Mouse (Mus musculus) stomach, embryonic 14.5 days (tissue): ENCODE results near the gene Rin3. TPM values are rescaled to one million over a fixed set of nuclear protein-coding genes. Genes with fewer than 3 reads are reported as not detected.

ENCODE experiments used
- ATAC-seq: fragments of 200-750 bp; cut with Nextera tagmentation; 2 replicates; pipeline ENCODE4 v1.8.0; 2017; ENCODE audit warnings: low read depth, moderate TSS enrichment; ENCODE audit not compliant: insufficient number of reproducible peaks, insufficient read depth, low FRiP score
- H3K27ac ChIP-seq: fragments of 300-500 bp; sonication (generic); 2 replicates; pipeline ENCODE4 v1.5.1; 2014; ENCODE audit warnings: mild to moderate bottlenecking, low read length, moderate library complexity, mixed read lengths
- H3K27me3 ChIP-seq: fragments of 300-500 bp; sonication (generic); 2 replicates; pipeline ENCODE4 v1.6.1; 2014; ENCODE audit warnings: low read length, control low read depth, mixed read lengths; ENCODE audit not compliant: control insufficient read depth, insufficient read depth
- H3K36me3 ChIP-seq: fragments of 300-500 bp; sonication (generic); 2 replicates; pipeline ENCODE4 v1.6.1; 2014; ENCODE audit warnings: mild to moderate bottlenecking, control low read depth, low read length, moderate library complexity, mixed read lengths; ENCODE audit not compliant: control insufficient read depth, insufficient read depth
- H3K4me1 ChIP-seq: fragments of 300-500 bp; sonication (generic); 2 replicates; pipeline ENCODE4 v1.6.1; 2014; ENCODE audit warnings: low read length, control low read depth, mixed read lengths; ENCODE audit not compliant: control insufficient read depth, insufficient read depth
- H3K4me2 ChIP-seq: fragments of 300-500 bp; sonication (generic); replicated peaks from 2 replicates; pipeline ENCODE4 v1.6.1; 2014; ENCODE audit warnings: low read depth, low read length, control low read depth
- H3K4me3 ChIP-seq: fragments of 300-500 bp; sonication (generic); 2 replicates; pipeline ENCODE4 v1.5.1; 2014; ENCODE audit warnings: low read depth, low read length, control low read depth
- H3K9ac ChIP-seq: fragments of 300-500 bp; sonication (generic); replicated peaks from 2 replicates; pipeline ENCODE4 v1.6.1; 2014; ENCODE audit warnings: low read depth, mild to moderate bottlenecking, control low read depth, low read length, moderate library complexity, mixed read lengths
- H3K9me3 ChIP-seq: fragments of 300-500 bp; sonication (generic); 2 replicates; pipeline ENCODE4 v1.6.1; 2016; ENCODE audit warnings: low read depth, low read length, control low read depth; ENCODE audit not compliant: control insufficient read depth
- WGBS: fragments of 180-500 bp; shearing (Covaris S2); extraction: QIAGEN DNeasy Blood & Tissue Kit; methylation state at CpG from one replicate; pipeline ENCODE4 v1.1.7; 2014; 5-methylcytosine and 5-hydroxymethylcytosine counted together
- polyA plus RNA-seq: library from polyadenylated mRNA; unstranded; fragments of >200 nt; fragmentation: Nextera tagmentation; extraction: Ambion mirVana; gene quantifications from 2 replicates; pipeline ENCODE4 v1.2.1, GENCODE M21; 2014

Gene Rin3
- polyA plus RNA-seq, 1 experiment from 2014 or later, result 12.1 TPM

- Histone ChIP-seq H3K4me2 (no peak overlapping the region), H3K4me3 (no peak overlapping the region), H3K27ac (no peak overlapping the region), H3K36me3 (no peaks in the 10 kb centered on the region), H3K9me3 (no peaks in the 10 kb centered on the region), H3K27me3 (no peaks in the 10 kb centered on the region), H3K4me1 (no peaks in the 10 kb centered on the region), H3K9ac (no peak overlapping the region)
- ATAC-seq, result no peak
- 93% methylated on average over 2 of the region's 2 CpGs for WGBS
Observed at GRCm38 (mm10) chr12:102333101-102333500, 50.3 kb downstream of the Rin3 start.

- Histone ChIP-seq H3K4me2 (no peak overlapping the region), H3K27me3 (no peaks in the 10 kb centered on the region), H3K9me3 (no peaks in the 10 kb centered on the region), H3K36me3 (no peaks in the 10 kb centered on the region), H3K27ac (no peak overlapping the region), H3K4me1 (no peaks in the 10 kb centered on the region), H3K4me3 (no peak overlapping the region), H3K9ac (no peak overlapping the region)
- ATAC-seq, result no peak
- 71% methylated on average over 2 of the region's 2 CpGs for WGBS
Observed at GRCm38 (mm10) chr12:102339085-102339484, 56.2 kb downstream of the Rin3 start.

DNA sequence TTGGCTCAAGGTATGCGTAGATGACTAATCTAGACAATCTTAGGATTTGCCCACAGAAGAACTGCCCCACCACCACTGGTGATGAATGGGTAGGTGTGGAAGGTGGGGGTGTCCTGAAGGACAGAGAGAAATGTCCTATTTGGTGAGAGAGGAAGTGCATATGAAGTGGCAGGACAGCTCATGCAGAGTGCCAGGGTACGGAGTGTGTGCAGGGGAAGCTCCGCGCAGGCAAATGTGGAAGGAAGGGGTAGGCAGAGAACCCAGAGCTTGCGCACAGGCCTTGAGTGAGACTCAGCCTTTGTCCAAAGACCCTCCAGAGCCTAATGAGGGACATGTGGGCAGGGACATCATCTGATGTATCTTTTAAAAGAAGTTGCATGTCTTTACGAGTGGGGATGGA is 57.6 kb downstream of the Rin3 start:
- Histone ChIP-seq H3K9ac (no peak overlapping the region), H3K4me2 (no peak overlapping the region), H3K27ac (no peak overlapping the region), H3K9me3 (no peaks in the 10 kb centered on the region), H3K36me3 (no peaks in the 10 kb centered on the region), H3K4me3 (no peak overlapping the region), H3K4me1 (no peaks in the 10 kb centered on the region), H3K27me3 (no peaks in the 10 kb centered on the region)
- 94% methylated on average over 6 of the region's 6 CpGs for WGBS
- ATAC-seq, result no peak

DNA sequence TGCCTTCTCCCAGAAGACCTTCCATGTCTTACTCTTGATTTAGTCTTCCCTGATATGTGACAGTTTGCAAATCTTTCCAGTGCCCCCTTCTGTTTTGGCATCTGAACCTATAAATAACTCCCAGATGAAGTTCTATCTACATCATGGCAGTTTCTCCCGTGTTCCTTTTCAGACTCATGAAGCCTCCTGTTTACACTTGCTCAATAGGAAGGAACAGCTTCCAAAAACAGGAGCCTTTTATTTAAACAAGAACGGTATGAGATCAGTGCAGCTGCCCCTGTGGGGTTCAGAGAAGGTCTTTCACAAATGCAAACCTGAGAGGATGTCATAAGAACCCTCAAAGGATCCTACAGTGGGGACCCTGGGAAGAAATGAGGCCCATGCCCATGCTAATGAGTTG is 59.3 kb downstream of the Rin3 start:
- Histone ChIP-seq H3K4me1 (no peaks in the 10 kb centered on the region), H3K27me3 (no peaks in the 10 kb centered on the region), H3K27ac (no peak overlapping the region), H3K4me3 (no peak overlapping the region), H3K36me3 (no peaks in the 10 kb centered on the region), H3K9me3 (no peaks in the 10 kb centered on the region), H3K9ac (no peak overlapping the region), H3K4me2 (no peak overlapping the region)
- WGBS, result 22% methylated on average over 2 of the region's 2 CpGs
- no peak for ATAC-seq

DNA sequence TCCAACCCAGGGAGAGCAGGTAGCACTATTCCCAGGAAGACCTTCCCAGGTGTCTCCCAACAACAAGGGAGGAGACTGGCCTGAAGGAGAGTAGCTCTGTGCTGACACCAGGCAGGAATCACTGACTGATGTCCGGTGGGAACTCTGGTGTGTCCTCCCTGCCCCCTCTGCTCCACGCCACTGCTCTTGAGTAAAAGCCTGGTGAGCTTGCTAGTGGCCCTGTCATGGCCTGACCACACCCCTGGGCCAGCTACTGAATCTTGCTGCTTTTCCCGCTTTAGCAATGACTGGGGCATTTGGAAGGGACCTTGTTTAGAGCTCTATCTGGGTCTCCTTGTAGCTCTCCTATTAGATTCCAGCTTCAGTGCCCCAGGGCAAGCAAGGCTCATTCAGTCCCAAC is 59.8 kb downstream of the Rin3 start:
- no peak overlapping the region for H3K9ac ChIP-seq
- H3K9me3 ChIP-seq, result no peaks in the 10 kb centered on the region
- H3K4me2 ChIP-seq, result no peak overlapping the region
- no peak overlapping the region for H3K4me3 ChIP-seq
- ATAC-seq, result no peak
- WGBS, result 60% methylated on average over 3 of the region's 3 CpGs
- no peaks in the 10 kb centered on the region for H3K36me3 ChIP-seq
- H3K4me1 ChIP-seq, result no peaks in the 10 kb centered on the region
- no peak overlapping the region for H3K27ac ChIP-seq
- no peaks in the 10 kb centered on the region for H3K27me3 ChIP-seq

- H3K4me2 ChIP-seq, result no peak overlapping the region
- H3K9ac ChIP-seq, result no peak overlapping the region
- 66% methylated on average over 14 of the region's 14 CpGs for WGBS
- no peak for ATAC-seq
- no peak overlapping the region for H3K27ac ChIP-seq
- H3K4me1 ChIP-seq, result no peaks in the 10 kb centered on the region
- H3K9me3 ChIP-seq, result no peaks in the 10 kb centered on the region
- H3K4me3 ChIP-seq, result no peak overlapping the region
- no peaks in the 10 kb centered on the region for H3K27me3 ChIP-seq
- H3K36me3 ChIP-seq, result no peaks in the 10 kb centered on the region
Observed at GRCm38 (mm10) chr12:102345031-102345815, 62.4 kb downstream of the Rin3 start.

DNA sequence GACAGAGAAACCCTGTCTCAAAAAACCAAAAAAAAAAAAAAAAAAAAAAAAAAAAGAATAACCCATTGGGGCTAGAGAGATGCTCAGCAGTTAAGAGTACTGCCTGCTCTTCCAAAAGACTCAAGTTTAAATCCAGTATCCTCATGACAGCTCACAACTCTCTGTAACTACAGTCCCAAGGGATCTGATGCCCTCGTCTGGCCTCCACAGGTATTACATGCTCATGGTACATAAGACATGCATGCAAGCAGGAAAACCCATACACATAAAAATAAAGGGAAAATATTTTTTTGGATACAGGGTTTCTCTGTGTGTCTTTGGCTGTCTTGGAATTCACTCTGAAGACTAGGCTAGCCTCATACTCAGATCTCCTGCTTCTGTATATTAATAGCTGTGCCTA is 63.7 kb downstream of the Rin3 start:
- Histone ChIP-seq H3K9me3 (no peaks in the 10 kb centered on the region), H3K4me2 (no peak overlapping the region), H3K9ac (no peak overlapping the region), H3K4me3 (no peak overlapping the region), H3K4me1 (no peaks in the 10 kb centered on the region), H3K27me3 (no peaks in the 10 kb centered on the region), H3K36me3 (no peaks in the 10 kb centered on the region), H3K27ac (no peak overlapping the region)
- WGBS, result 14% methylated on average over 1 of the region's 1 CpGs
- ATAC-seq, result no peak

- Histone ChIP-seq H3K27ac (no peak overlapping the region), H3K9me3 (no peaks in the 10 kb centered on the region), H3K36me3 (no peaks in the 10 kb centered on the region), H3K4me3 (no peak overlapping the region), H3K9ac (no peak overlapping the region), H3K4me1 (no peaks in the 10 kb centered on the region), H3K27me3 (no peaks in the 10 kb centered on the region), H3K4me2 (no peak overlapping the region)
- no peak for ATAC-seq
- 93% methylated on average over 6 of the region's 6 CpGs for WGBS
Observed at GRCm38 (mm10) chr12:102348447-102348846, 65.6 kb downstream of the Rin3 start.

DNA sequence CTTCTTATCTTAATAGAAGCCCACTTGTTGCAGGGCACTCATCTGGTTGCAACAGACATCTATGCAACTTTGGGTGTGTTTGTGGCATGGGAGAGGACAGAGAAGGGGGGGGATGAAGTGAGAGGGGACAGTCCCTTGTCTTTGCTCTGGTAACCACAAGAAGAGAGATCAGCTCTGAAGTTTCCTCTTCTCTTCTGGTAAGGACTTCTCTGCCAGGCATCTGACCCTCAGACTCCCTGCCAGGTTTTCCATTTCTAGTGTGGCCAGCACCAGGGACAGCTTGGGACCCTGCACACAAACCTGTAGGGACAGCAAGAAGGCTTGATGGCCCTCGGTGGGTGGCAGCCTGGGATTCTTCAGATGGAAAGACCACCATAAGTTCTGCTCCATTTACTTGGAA is 68.1 kb downstream of the Rin3 start:
- H3K36me3 ChIP-seq, result no peaks in the 10 kb centered on the region
- H3K27me3 ChIP-seq, result no peaks in the 10 kb centered on the region
- no peaks in the 10 kb centered on the region for H3K9me3 ChIP-seq
- no peak overlapping the region for H3K9ac ChIP-seq
- no peak for ATAC-seq
- H3K27ac ChIP-seq, result no peak overlapping the region
- H3K4me2 ChIP-seq, result no peak overlapping the region
- 91% methylated on average over 1 of the region's 1 CpGs for WGBS
- no peak overlapping the region for H3K4me3 ChIP-seq
- H3K4me1 ChIP-seq, result no peaks in the 10 kb centered on the region
